Mouse (Mus musculus) heart, postnatal 0 days (tissue): ENCODE results near the gene Kcnj12.

Experiments used
- CTCF ChIP-seq: IDR thresholded peaks from 2 replicates; pipeline ENCODE4 v1.5.1; 2016; ENCODE audit warnings: antibody characterized with exemption, control low read depth, low read depth
- EP300 ChIP-seq: IDR thresholded peaks from 2 replicates; pipeline ENCODE4 v1.6.1; 2016; ENCODE audit warnings: antibody characterized with exemption, low read depth

- no peak for TF ChIP-seq CTCF
- no peak for TF ChIP-seq EP300
Observed at GRCm38 (mm10) chr11:61024388-61024787, 2.0 kb downstream of the Kcnj12 start.
